Mouse (Mus musculus) intestine, embryonic 16.5 days (tissue): ENCODE results near the gene Mtfr1l. TPM values are rescaled to one million over a fixed set of nuclear protein-coding genes. Genes with fewer than 3 reads are reported as not detected.
A peak's percentile ranks its signal among the peaks of the same experiment; 100 is the strongest.

Source experiments
- ATAC-seq: fragments of 200-750 bp; cut with Nextera tagmentation; 2 replicates; pipeline ENCODE4 v1.8.0; 2017; ENCODE audit warnings: moderate TSS enrichment, moderate library complexity
- H3K27ac ChIP-seq: fragments of 300-500 bp; sonication (generic); 2 replicates; pipeline ENCODE4 v1.5.1; 2014; ENCODE audit warnings: mild to moderate bottlenecking, low read length
- H3K27me3 ChIP-seq: fragments of 300-500 bp; sonication (generic); replicated peaks from 2 replicates; pipeline ENCODE4 v1.6.1; 2014; ENCODE audit warnings: low read length, control low read depth, mixed read lengths; ENCODE audit not compliant: control insufficient read depth, insufficient read depth
- H3K36me3 ChIP-seq: fragments of 300-500 bp; sonication (generic); 2 replicates; pipeline ENCODE4 v1.6.1; 2014; ENCODE audit warnings: low read length, control low read depth; ENCODE audit not compliant: control insufficient read depth, insufficient read depth
- H3K4me1 ChIP-seq: fragments of 300-500 bp; sonication (generic); 2 replicates; pipeline ENCODE4 v1.6.1; 2014; ENCODE audit warnings: low read length, control low read depth, mixed read lengths; ENCODE audit not compliant: control insufficient read depth, insufficient read depth
- H3K4me2 ChIP-seq: fragments of 300-500 bp; sonication (generic); 2 replicates; pipeline ENCODE4 v1.6.1; 2014; ENCODE audit warnings: low read depth, low read length, control low read depth
- H3K4me3 ChIP-seq: fragments of 300-500 bp; sonication (generic); 2 replicates; pipeline ENCODE4 v1.5.1; 2014; ENCODE audit warnings: mild to moderate bottlenecking, low read length
- H3K9ac ChIP-seq: fragments of 300-500 bp; sonication (generic); 2 replicates; pipeline ENCODE4 v1.6.1; 2014; ENCODE audit warnings: low read depth, low read length
- H3K9me3 ChIP-seq: fragments of 300-500 bp; sonication (generic); 2 replicates; pipeline ENCODE4 v1.6.1; 2016; ENCODE audit warnings: low read length, control low read depth; ENCODE audit not compliant: control insufficient read depth
- WGBS: fragments of 180-500 bp; shearing (Covaris S2); extraction: QIAGEN DNeasy Blood & Tissue Kit; methylation state at CpG from one replicate; pipeline ENCODE4 v1.1.7; 2014; 5-methylcytosine and 5-hydroxymethylcytosine counted together
- polyA plus RNA-seq: library from polyadenylated mRNA; unstranded; fragments of >200 nt; fragmentation: Nextera tagmentation; extraction: Ambion mirVana; gene quantifications from 2 replicates; pipeline ENCODE4 v1.2.1, GENCODE M21; 2015

Gene Mtfr1l
- polyA plus RNA-seq, 1 experiment from 2014 or later: 97.1 TPM

DNA sequence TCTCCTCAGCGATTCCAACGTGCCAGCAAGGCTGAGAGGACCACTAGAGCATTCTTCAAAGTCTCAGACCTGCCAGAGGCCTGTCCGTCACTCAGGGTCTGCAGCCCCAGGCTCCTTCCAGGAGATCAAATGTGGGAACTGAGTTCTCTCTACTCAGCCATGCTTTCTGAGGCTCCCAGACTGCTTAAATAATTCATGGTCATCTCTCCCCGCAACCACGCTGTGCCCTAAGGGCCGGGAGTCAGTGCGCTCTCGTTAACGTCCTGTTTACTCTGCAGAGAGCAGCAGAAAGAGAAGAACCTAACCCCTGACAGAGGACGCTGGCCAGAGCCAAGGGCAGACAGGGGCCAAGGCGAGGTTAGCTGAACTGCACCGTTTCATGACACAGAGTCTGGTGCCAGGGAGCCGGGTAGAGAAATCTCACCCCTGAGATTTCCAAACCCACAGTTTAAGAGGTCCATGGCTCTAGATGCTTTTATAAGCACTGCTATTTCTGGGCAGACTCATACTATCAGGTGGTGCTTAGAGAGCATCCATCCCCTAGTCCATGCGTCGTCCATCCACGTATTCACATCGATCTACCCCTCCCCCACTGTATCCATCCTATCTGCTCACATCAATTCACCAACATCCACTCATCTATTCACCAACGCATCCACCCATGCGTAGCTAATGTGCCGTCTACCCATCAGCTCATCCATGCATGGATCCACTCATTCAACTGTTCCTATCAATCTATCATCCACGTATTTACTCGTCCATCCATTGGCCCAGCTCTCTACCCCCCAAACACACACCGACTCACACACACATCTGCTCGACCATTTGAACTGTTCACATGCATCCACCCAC, 37.5 kb upstream of the Mtfr1l start:
- Histone ChIP-seq H3K4me2 (no peak overlapping the region), H3K9ac (no peak overlapping the region), H3K27ac (no peak overlapping the region), H3K36me3 (no peaks in the 10 kb centered on the region), H3K27me3 (no peaks in the 10 kb centered on the region), H3K9me3 (no peaks in the 10 kb centered on the region), H3K4me1 (no peaks in the 10 kb centered on the region), H3K4me3 (no peak overlapping the region)
- ATAC-seq: no peak
- 72% methylated on average over 24 of the region's 24 CpGs for WGBS

DNA sequence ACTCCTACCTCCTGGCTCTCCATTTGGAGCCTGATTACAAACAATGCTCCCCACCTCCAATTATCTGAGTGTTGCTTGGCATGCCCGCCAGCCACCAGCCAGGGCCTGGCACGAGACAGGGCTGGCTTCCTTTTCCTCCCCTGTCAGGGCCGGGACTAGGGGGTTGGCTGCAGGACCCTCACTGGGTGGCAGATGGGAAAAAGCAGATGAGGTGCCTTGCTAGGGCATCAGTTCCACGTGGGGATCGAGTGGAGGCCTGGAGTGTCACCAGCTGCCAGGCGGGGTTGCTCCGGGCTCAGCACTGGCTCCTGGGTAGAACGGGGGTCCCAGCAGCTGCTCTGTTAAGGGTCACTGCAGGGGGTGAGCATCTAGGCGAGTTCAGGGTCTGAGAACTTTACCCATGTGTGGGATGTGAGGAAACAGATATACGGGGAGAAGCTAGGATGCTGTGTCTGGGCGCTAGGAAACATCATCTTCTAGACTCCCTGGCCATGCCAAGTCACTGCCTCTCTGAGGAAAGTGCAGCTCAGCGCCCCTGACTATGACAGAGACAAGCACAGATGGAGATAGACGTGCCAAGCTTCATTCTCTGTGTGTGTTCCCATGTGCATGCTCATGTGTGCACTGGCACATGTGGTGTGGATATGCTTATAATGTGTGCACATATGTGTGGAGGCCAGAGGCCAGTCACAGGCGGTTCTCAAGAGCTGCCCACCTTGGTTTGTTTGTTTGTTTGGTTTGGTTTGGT, 35.7 kb upstream of the Mtfr1l start:
- Histone ChIP-seq H3K27ac (no peak overlapping the region), H3K9ac (no peak overlapping the region), H3K4me1 (no peaks in the 10 kb centered on the region), H3K27me3 (no peaks in the 10 kb centered on the region), H3K4me3 (no peak overlapping the region), H3K9me3 (no peaks in the 10 kb centered on the region; the same call in 1 of the 2 replicates), H3K4me2 (no peak overlapping the region), H3K36me3 (peaks cover 3% of the 10 kb centered on the region; the same call in 1 of the 2 replicates)
- WGBS: 77% methylated on average over 14 of the region's 14 CpGs
- no peak for ATAC-seq

- Histone ChIP-seq H3K36me3 (peaks cover 6% of the 10 kb centered on the region; the same call in 1 of the 2 replicates), H3K4me3 (no peak overlapping the region), H3K9ac (no peak overlapping the region), H3K9me3 (no peaks in the 10 kb centered on the region; the same call in none of the 2 replicates), H3K4me2 (no peak overlapping the region), H3K4me1 (no peaks in the 10 kb centered on the region), H3K27ac (no peak overlapping the region), H3K27me3 (no peaks in the 10 kb centered on the region)
- no peak for ATAC-seq
- WGBS: 83% methylated on average over 8 of the region's 8 CpGs
These were observed 34.6 kb upstream of the Mtfr1l start for GRCm38 (mm10) chr4:134569831-134570230.

- H3K27me3 ChIP-seq: no peaks in the 10 kb centered on the region
- no peak for ATAC-seq
- H3K9ac ChIP-seq: no peak overlapping the region
- H3K4me3 ChIP-seq: no peak overlapping the region
- no peak overlapping the region for H3K27ac ChIP-seq
- H3K36me3 ChIP-seq: peaks cover 6% of the 10 kb centered on the region; the same call in 1 of the 2 replicates
- H3K9me3 ChIP-seq: no peaks in the 10 kb centered on the region; the same call in none of the 2 replicates
- 78% methylated on average over 6 of the region's 6 CpGs for WGBS
- H3K4me1 ChIP-seq: no peaks in the 10 kb centered on the region
- H3K4me2 ChIP-seq: no peak overlapping the region
These were observed 34.0 kb upstream of the Mtfr1l start for GRCm38 (mm10) chr4:134569205-134569604.

GRCm38 (mm10) chr4:134567377-134568226, 32.4 kb upstream of the Mtfr1l start:
- H3K36me3 ChIP-seq: peaks cover 6% of the 10 kb centered on the region; the same call in 1 of the 2 replicates
- H3K27ac ChIP-seq: no peak overlapping the region
- ATAC-seq: peak; percentile 36; the same call in 1 of the 2 replicates
- no peak overlapping the region for H3K4me2 ChIP-seq
- no peaks in the 10 kb centered on the region for H3K4me1 ChIP-seq
- 31% methylated on average over 19 of the region's 19 CpGs for WGBS
- no peak overlapping the region for H3K4me3 ChIP-seq
- H3K9me3 ChIP-seq: no peaks in the 10 kb centered on the region; the same call in none of the 2 replicates
- H3K27me3 ChIP-seq: no peaks in the 10 kb centered on the region
- H3K9ac ChIP-seq: no peak overlapping the region

DNA sequence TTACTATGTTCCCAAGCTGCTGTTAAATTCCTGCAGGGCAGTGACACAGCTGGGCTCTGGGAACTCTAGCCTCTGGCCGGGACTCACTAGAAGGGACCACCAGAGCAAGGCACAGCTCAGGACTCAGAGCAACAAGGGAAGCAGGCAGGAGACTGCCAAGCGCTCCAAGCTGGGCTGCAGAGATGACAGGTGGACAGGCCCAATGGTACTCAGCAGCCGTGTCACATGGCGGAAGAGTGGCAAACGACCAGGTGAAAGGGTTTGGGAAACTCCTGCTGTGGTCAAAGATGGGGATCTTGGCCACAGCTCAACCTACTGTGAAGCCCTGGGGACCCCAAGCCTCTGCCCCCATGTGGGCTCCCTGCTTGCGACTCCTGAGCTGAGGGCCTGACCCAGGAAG, 28.9 kb upstream of the Mtfr1l start:
- peaks cover 6% of the 10 kb centered on the region; the same call in 1 of the 2 replicates for H3K36me3 ChIP-seq
- 84% methylated on average over 6 of the region's 6 CpGs for WGBS
- no peaks in the 10 kb centered on the region; the same call in none of the 2 replicates for H3K9me3 ChIP-seq
- H3K4me1 ChIP-seq: no peaks in the 10 kb centered on the region
- ATAC-seq: no peak
- H3K27ac ChIP-seq: no peak overlapping the region
- no peaks in the 10 kb centered on the region for H3K27me3 ChIP-seq
- no peak overlapping the region for H3K9ac ChIP-seq
- no peak overlapping the region for H3K4me2 ChIP-seq
- no peak overlapping the region for H3K4me3 ChIP-seq

GRCm38 (mm10) chr4:134563624-134564023, 28.4 kb upstream of the Mtfr1l start:
- WGBS: 84% methylated on average over 16 of the region's 16 CpGs
- Histone ChIP-seq H3K4me2 (no peak overlapping the region), H3K27me3 (no peaks in the 10 kb centered on the region), H3K27ac (no peak overlapping the region), H3K4me3 (no peak overlapping the region), H3K9ac (no peak overlapping the region), H3K9me3 (no peaks in the 10 kb centered on the region; the same call in none of the 2 replicates), H3K36me3 (peaks cover 6% of the 10 kb centered on the region; the same call in 1 of the 2 replicates), H3K4me1 (0 out of 2 replicates have a peak, but pooled peaks cover under 1% of the 10 kb centered on the region)
- no peak for ATAC-seq

DNA sequence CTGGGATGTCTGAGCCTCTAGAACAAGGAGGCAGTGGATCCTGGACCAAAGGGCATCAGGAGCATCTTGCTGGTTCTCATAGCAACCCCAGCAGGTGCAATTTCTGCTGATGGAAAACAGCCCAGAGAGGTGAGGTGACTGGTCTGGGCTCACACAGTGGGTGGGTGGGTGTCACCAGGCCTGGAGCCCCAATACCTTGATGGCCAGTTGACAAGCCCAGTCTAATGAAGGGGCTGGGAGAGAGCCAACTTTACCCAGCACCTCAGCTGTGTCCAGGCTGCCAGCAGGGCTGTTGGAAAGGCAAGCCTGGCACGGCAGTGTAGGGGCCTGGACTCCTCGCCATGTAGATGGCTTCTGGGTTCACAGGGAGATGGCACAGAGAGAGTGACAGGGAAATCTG, 26.8 kb upstream of the Mtfr1l start:
- 75% methylated on average over 2 of the region's 2 CpGs for WGBS
- H3K4me3 ChIP-seq: no peak overlapping the region
- H3K27ac ChIP-seq: no peak overlapping the region
- ATAC-seq: no peak
- H3K9me3 ChIP-seq: no peaks in the 10 kb centered on the region; the same call in none of the 2 replicates
- 0 out of 2 replicates have a peak, but pooled peaks cover 6% of the 10 kb centered on the region for H3K4me1 ChIP-seq
- H3K27me3 ChIP-seq: no peaks in the 10 kb centered on the region
- no peak overlapping the region for H3K4me2 ChIP-seq
- no peak overlapping the region for H3K9ac ChIP-seq
- peaks cover 6% of the 10 kb centered on the region; the same call in 1 of the 2 replicates for H3K36me3 ChIP-seq
